Mouse (Mus musculus): Measurements from ENCODE around the gene Arhgap35. TPM values are rescaled to one million over a fixed set of nuclear protein-coding genes. Genes with fewer than 3 reads are reported as not detected.

The Arhgap35 gene
- polyA plus RNA-seq, 1 experiment from 2014 or later, result 10.3 TPM

- H3K9me3 ChIP-seq (replicated peaks; ENCODE audit: low read length), result no peaks in the 10 kb centered on the region
- DNase-seq (ENCODE audit: low spot score), result no peak
- no peak for TF ChIP-seq CTCF (IDR thresholded peaks at IDR 0.05; ENCODE audit: low read depth)
- 55% methylated on average over 8 of the region's 8 CpGs for WGBS
- no peaks in the 10 kb centered on the region for H3K4me1 ChIP-seq (replicated peaks; ENCODE audit: insufficient read depth, low read length)
- ATAC-seq (replicated peaks; ENCODE audit: low FRiP score, low read depth), result no peak
- H3K4me3 ChIP-seq (replicated peaks; ENCODE audit: low read depth, low read length), result no peak overlapping the region
- H3K4me2 ChIP-seq (ENCODE audit: low read length), result no peak overlapping the region
- 0 out of 2 replicates have a peak overlapping the region, but pooled peaks have one; percentile 19 for H3K27ac ChIP-seq
- no peak overlapping the region for H3K9ac ChIP-seq (ENCODE audit: low read depth, low read length)
- H3K36me3 ChIP-seq (ENCODE audit: insufficient read depth, low read length), result no peaks in the 10 kb centered on the region
- H3K27me3 ChIP-seq (ENCODE audit: insufficient read depth, low read length), result no peaks in the 10 kb centered on the region
Measured at GRCm38 (mm10) chr7:16621066-16621622, 6.4 kb upstream of the Arhgap35 start.

- H3K4me1 ChIP-seq (replicated peaks; ENCODE audit: insufficient read depth, low read length), result peaks cover 6% of the 10 kb centered on the region; the same call in 1 of the 2 replicates
- peak overlapping the region; percentile 24; the same call in 1 of the 2 replicates for H3K4me3 ChIP-seq (replicated peaks; ENCODE audit: low read depth, low read length)
- under 1% methylated on average over 30 of the region's 30 CpGs for WGBS
- TF ChIP-seq CTCF (IDR thresholded peaks at IDR 0.05; ENCODE audit: low read depth), result peak; percentile 78
- H3K27ac ChIP-seq, result peak overlapping the region; percentile 76
- ATAC-seq (replicated peaks; ENCODE audit: low FRiP score, low read depth) (no peak), DNase-seq (ENCODE audit: low spot score) (peak; percentile 86)
- peak overlapping the region; percentile 46 for H3K4me2 ChIP-seq (ENCODE audit: low read length)
- peak overlapping the region; percentile 0; the same call in 1 of the 2 replicates for H3K9ac ChIP-seq (ENCODE audit: low read depth, low read length)
- H3K9me3 ChIP-seq (replicated peaks; ENCODE audit: low read length), result no peaks in the 10 kb centered on the region
- no peaks in the 10 kb centered on the region for H3K27me3 ChIP-seq (ENCODE audit: insufficient read depth, low read length)
- H3K36me3 ChIP-seq (ENCODE audit: insufficient read depth, low read length), result no peaks in the 10 kb centered on the region
Measured at GRCm38 (mm10) chr7:16618661-16619211, 3.9 kb upstream of the Arhgap35 start.

GRCm38 (mm10) chr7:16617045-16617444 lies 2.3 kb upstream of the Arhgap35 start:
- Histone ChIP-seq H3K27me3 (ENCODE audit: insufficient read depth, low read length) (no peaks in the 10 kb centered on the region), H3K27ac (no peak overlapping the region), H3K4me2 (ENCODE audit: low read length) (no peak overlapping the region), H3K4me3 (replicated peaks; ENCODE audit: low read depth, low read length) (no peak overlapping the region), H3K4me1 (replicated peaks; ENCODE audit: insufficient read depth, low read length) (peaks cover 18% of the 10 kb centered on the region), H3K9ac (ENCODE audit: low read depth, low read length) (no peak overlapping the region), H3K9me3 (replicated peaks; ENCODE audit: low read length) (no peaks in the 10 kb centered on the region), H3K36me3 (ENCODE audit: insufficient read depth, low read length) (no peaks in the 10 kb centered on the region)
- peak; percentile 75 for DNase-seq (ENCODE audit: low spot score)
- no peak for ATAC-seq (replicated peaks; ENCODE audit: low FRiP score, low read depth)
- WGBS, result 17% methylated on average over 2 of the region's 2 CpGs
- TF ChIP-seq CTCF (IDR thresholded peaks at IDR 0.05; ENCODE audit: low read depth), result peak; percentile 83

- Histone ChIP-seq H3K9ac (ENCODE audit: low read depth, low read length) (peak overlapping the region; percentile 99), H3K4me2 (ENCODE audit: low read length) (peak overlapping the region; percentile 82), H3K4me3 (replicated peaks; ENCODE audit: low read depth, low read length) (peak overlapping the region; percentile 88), H3K27ac (peak overlapping the region; percentile 100), H3K36me3 (ENCODE audit: insufficient read depth, low read length) (no peaks in the 10 kb centered on the region), H3K9me3 (replicated peaks; ENCODE audit: low read length) (no peaks in the 10 kb centered on the region), H3K27me3 (ENCODE audit: insufficient read depth, low read length) (no peaks in the 10 kb centered on the region), H3K4me1 (replicated peaks; ENCODE audit: insufficient read depth, low read length) (peaks cover 38% of the 10 kb centered on the region)
- DNase-seq (ENCODE audit: low spot score) (peak; percentile 82), ATAC-seq (replicated peaks; ENCODE audit: low FRiP score, low read depth) (peak; percentile 37)
- TF ChIP-seq CTCF (IDR thresholded peaks at IDR 0.05; ENCODE audit: low read depth), result no peak
- 0% methylated on average over 32 of the region's 101 CpGs for WGBS
Measured at GRCm38 (mm10) chr7:16614171-16614887, 464 bp downstream of the Arhgap35 start.

- Histone ChIP-seq H3K27me3 (ENCODE audit: insufficient read depth, low read length) (no peaks in the 10 kb centered on the region), H3K36me3 (ENCODE audit: insufficient read depth, low read length) (no peaks in the 10 kb centered on the region), H3K4me2 (ENCODE audit: low read length) (peak overlapping the region; percentile 82), H3K27ac (peak overlapping the region; percentile 100), H3K9ac (ENCODE audit: low read depth, low read length) (peak overlapping the region; percentile 99), H3K4me1 (replicated peaks; ENCODE audit: insufficient read depth, low read length) (peaks cover 40% of the 10 kb centered on the region), H3K9me3 (replicated peaks; ENCODE audit: low read length) (no peaks in the 10 kb centered on the region), H3K4me3 (replicated peaks; ENCODE audit: low read depth, low read length) (peak overlapping the region; percentile 88)
- ATAC-seq (replicated peaks; ENCODE audit: low FRiP score, low read depth) (no peak), DNase-seq (ENCODE audit: low spot score) (peak; percentile 17)
- no peak for TF ChIP-seq CTCF (IDR thresholded peaks at IDR 0.05; ENCODE audit: low read depth)
- WGBS, result 1% methylated on average over 20 of the region's 20 CpGs
Measured at GRCm38 (mm10) chr7:16613461-16614170, 1.2 kb downstream of the Arhgap35 start.

GRCm38 (mm10) chr7:16610345-16610744 lies 4.4 kb downstream of the Arhgap35 start:
- TF ChIP-seq CTCF (IDR thresholded peaks at IDR 0.05; ENCODE audit: low read depth), result no peak

More at GRCm38 (mm10) chr7:16610345-16610744, 4.4 kb downstream of the Arhgap35 start:
- H3K27me3 ChIP-seq (ENCODE audit: insufficient read depth, low read length), result no peaks in the 10 kb centered on the region
- H3K4me1 ChIP-seq (replicated peaks; ENCODE audit: insufficient read depth, low read length), result peaks cover 34% of the 10 kb centered on the region
- no peak overlapping the region for H3K9ac ChIP-seq (ENCODE audit: low read depth, low read length)
- H3K4me3 ChIP-seq (replicated peaks; ENCODE audit: low read depth, low read length), result no peak overlapping the region
- ATAC-seq (replicated peaks; ENCODE audit: low FRiP score, low read depth), result no peak
- WGBS, result 82% methylated on average over 2 of the region's 2 CpGs
- H3K9me3 ChIP-seq (replicated peaks; ENCODE audit: low read length), result no peaks in the 10 kb centered on the region
- no peak overlapping the region for H3K4me2 ChIP-seq (ENCODE audit: low read length)
- H3K27ac ChIP-seq, result no peak overlapping the region
- H3K36me3 ChIP-seq (ENCODE audit: insufficient read depth, low read length), result no peaks in the 10 kb centered on the region
- no peak for DNase-seq (ENCODE audit: low spot score)

All from kidney, postnatal 0 days (tissue).